Mouse (Mus musculus) T-cell, adult 2 months (primary cell): Measurements from ENCODE around the gene Katnb1.

Experiments
- DNase-seq: peaks from one replicate; pipeline ENCODE4 v3.0.0; 2022; ENCODE audit warnings: low spot score

Katnb1 gene

GRCm38 (mm10) chr8:95141026-95141425, 60.0 kb downstream of the Katnb1 start:
- no peak for DNase-seq

- DNase-seq, result no peak
These were observed 60.6 kb downstream of the Katnb1 start for GRCm38 (mm10) chr8:95141469-95142074.

DNA sequence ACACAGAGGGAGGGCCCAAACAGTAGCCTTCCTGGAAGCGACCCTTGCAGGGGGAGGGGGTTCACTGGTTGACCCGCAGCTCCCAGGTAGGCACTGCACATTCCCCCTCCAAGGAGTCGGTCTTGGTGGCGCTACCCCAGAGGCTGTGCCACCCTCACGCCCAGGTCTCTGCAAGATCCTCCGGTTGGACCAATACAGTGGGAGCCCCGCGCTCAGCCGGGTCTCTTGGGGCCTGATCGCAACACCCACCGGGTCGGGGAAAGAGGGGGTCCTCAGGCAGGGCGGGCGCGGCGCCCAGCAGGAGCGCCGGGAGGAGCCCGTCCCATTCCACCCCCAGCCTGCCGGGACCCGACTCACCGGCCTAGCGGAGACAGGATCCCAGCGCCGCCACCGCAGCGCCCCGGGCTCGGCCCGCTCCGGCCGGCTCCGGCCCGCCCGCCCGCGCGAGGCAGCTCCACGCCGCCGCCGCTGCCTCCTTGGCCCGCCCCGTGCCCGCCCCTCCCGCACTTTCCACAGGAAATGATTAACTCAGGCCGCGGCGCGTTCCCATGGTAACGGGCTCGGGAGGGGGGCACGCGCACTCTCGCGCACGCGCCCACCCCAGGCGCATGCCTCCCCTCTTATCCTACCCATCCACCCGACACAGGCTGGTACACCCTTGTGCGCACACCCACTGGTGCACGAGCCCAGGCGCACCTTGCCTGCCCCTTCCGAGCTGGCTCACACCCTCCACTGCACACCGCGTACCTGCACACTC, 61.3 kb downstream of the Katnb1 start:
- peak; percentile 67 for DNase-seq

- DNase-seq, result peak; percentile 11
These were observed 62.2 kb downstream of the Katnb1 start for GRCm38 (mm10) chr8:95142985-95143804.

- no peak for DNase-seq
These were observed 63.0 kb downstream of the Katnb1 start for GRCm38 (mm10) chr8:95143805-95144630.

GRCm38 (mm10) chr8:95144631-95145015, 63.6 kb downstream of the Katnb1 start:
- no peak for DNase-seq

DNA sequence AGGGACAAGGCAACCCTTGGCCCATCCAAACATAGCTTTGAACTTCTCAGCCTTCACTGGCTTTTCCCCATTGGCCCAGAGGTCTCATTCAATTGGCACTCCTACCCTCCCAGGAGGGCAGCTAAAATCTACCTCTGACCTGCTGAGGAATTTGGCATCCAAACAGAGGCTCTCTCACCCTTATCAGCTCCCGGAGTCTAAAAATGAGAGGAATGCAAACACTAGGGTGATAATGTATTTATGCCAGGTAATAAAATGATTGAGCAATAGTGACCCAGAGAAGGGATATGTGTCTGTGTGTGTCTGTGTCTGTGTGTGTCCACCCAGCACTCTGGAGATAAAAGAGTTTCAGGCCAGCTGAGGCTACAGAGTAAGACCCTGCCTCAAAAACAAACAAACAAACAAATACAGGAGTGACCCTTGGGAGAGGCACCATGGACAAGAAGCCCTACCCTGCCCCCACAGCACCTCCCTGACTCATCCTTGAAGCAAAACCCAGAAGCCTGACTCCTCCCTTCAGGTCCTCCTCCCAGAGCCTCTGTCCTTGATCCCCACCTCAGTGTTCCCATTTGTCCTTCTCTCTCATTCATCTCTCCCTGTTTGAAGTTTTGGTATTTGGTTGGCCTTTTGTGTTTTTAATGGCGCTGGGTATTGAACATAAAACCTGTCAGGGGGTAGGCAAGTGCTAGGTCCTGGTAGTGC, 65.2 kb downstream of the Katnb1 start:
- DNase-seq, result no peak

GRCm38 (mm10) chr8:95146846-95147245, 65.9 kb downstream of the Katnb1 start:
- DNase-seq, result no peak

DNA sequence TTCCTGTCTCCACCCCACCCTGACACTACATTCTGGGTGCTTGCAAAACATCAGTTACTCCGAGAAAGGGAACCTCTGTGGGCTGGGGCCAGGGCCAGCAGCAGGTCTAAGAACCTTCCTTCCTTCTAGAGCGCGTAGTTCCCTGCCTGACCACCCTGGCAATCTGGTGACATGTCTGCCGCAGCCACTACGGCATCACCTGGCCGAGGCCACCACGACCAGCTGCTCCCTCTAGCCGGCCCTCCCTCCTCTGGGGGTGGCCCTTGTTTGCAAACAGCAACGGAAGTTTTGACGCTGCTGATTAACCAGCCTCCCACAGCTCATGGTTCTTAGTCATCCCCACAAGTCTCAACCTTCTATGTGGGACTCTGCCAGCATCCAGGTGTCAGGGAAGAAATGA, 68.4 kb downstream of the Katnb1 start:
- no peak for DNase-seq

- no peak for DNase-seq
These were observed 69.6 kb downstream of the Katnb1 start for GRCm38 (mm10) chr8:95150608-95151007.
